Mouse (Mus musculus) bone marrow, adult 2 months (tissue): ENCODE results near the gene Grik3. TPM values are rescaled to one million over a fixed set of nuclear protein-coding genes. Genes with fewer than 3 reads are reported as not detected.

ENCODE experiments used
- H3K27ac ChIP-seq: fragments of 200-500 bp; 2 replicates; pipeline ENCODE4 v1.5.1; 2012; ENCODE audit warnings: low read depth, mild to moderate bottlenecking, control low read depth, inconsistent platforms, low read length; ENCODE audit not compliant: control insufficient read depth, poor library complexity, insufficient read depth
- H3K4me1 ChIP-seq: fragments of 200-500 bp; 2 replicates; pipeline ENCODE4 v1.6.1; 2011; ENCODE audit warnings: low read length; ENCODE audit not compliant: control insufficient read depth, insufficient read depth
- H3K4me3 ChIP-seq: fragments of 200-500 bp; replicated peaks from 2 replicates; pipeline ENCODE3; 2011; ENCODE audit warnings: mild to moderate bottlenecking, low read depth, low read length, control low read depth; ENCODE audit not compliant: control insufficient read depth
- CTCF ChIP-seq: fragments of 200-500 bp; IDR thresholded peaks from 2 replicates; pipeline ENCODE4 v1.5.1; 2011; ENCODE audit warnings: low read length, control low read depth; ENCODE audit not compliant: control insufficient read depth, insufficient read depth
- POLR2A ChIP-seq: fragments of 200-500 bp; IDR thresholded peaks from 2 replicates; pipeline ENCODE4 v1.6.1; 2011; ENCODE audit warnings: low read depth, mild to moderate bottlenecking, control low read depth, low read length, borderline replicate concordance; ENCODE audit not compliant: control insufficient read depth
- WGBS: fragments of 180-500 bp; shearing (Covaris S2); methylation state at CpG from one replicate; pipeline ENCODE4 v1.1.7; 2018; 5-methylcytosine and 5-hydroxymethylcytosine counted together
- polyA plus RNA-seq: library from polyadenylated mRNA; stranded (reverse); fragments of >200 nt; gene quantifications from 2 replicates; pipeline ENCODE4 v1.2.4, GENCODE M21; 2011; ENCODE audit warnings: low replicate concordance; ENCODE audit not compliant: missing spikeins, insufficient read depth, insufficient read length

Gene Grik3
- polyA plus RNA-seq, 1 experiment, result 0.45 TPM

- no peak overlapping the region for H3K27ac ChIP-seq
- 44% methylated on average over 11 of the region's 11 CpGs for WGBS
- no peaks in the 10 kb centered on the region for H3K4me1 ChIP-seq
- no peak overlapping the region for H3K4me3 ChIP-seq
- no peak for TF ChIP-seq CTCF
- TF ChIP-seq POLR2A, result no peak
These were observed 20.7 kb upstream of the Grik3 start for GRCm38 (mm10) chr4:125469711-125470372.

- Histone ChIP-seq H3K27ac (no peak overlapping the region), H3K4me1 (no peaks in the 10 kb centered on the region), H3K4me3 (no peak overlapping the region)
- WGBS, result 55% methylated on average over 4 of the region's 4 CpGs
- TF ChIP-seq CTCF (no peak), POLR2A (no peak)
These were observed 15.6 kb upstream of the Grik3 start for GRCm38 (mm10) chr4:125474903-125475302.

- TF ChIP-seq POLR2A (no peak), CTCF (no peak)
- no peak overlapping the region for H3K4me3 ChIP-seq
- WGBS, result 15% methylated on average over 12 of the region's 12 CpGs
- H3K4me1 ChIP-seq, result no peaks in the 10 kb centered on the region
- H3K27ac ChIP-seq, result no peak overlapping the region
These were observed 12.4 kb upstream of the Grik3 start for GRCm38 (mm10) chr4:125478071-125478470.

GRCm38 (mm10) chr4:125481256-125481655 is 9.2 kb upstream of the Grik3 start:
- Histone ChIP-seq H3K4me3 (no peak overlapping the region), H3K4me1 (no peaks in the 10 kb centered on the region), H3K27ac (no peak overlapping the region)
- no peak for TF ChIP-seq POLR2A
- no peak for TF ChIP-seq CTCF
- WGBS, result 32% methylated on average over 3 of the region's 3 CpGs

- 32% methylated on average over 8 of the region's 8 CpGs for WGBS
- H3K4me1 ChIP-seq, result no peaks in the 10 kb centered on the region
- H3K4me3 ChIP-seq, result no peak overlapping the region
- no peak overlapping the region for H3K27ac ChIP-seq
- TF ChIP-seq POLR2A, result no peak
- no peak for TF ChIP-seq CTCF
These were observed 6.4 kb upstream of the Grik3 start for GRCm38 (mm10) chr4:125484131-125484530.

- WGBS, result 46% methylated on average over 15 of the region's 15 CpGs
- H3K4me3 ChIP-seq, result no peak overlapping the region
- no peaks in the 10 kb centered on the region for H3K4me1 ChIP-seq
- H3K27ac ChIP-seq, result no peak overlapping the region
- no peak for TF ChIP-seq POLR2A
- TF ChIP-seq CTCF, result no peak
These were observed 4.9 kb upstream of the Grik3 start for GRCm38 (mm10) chr4:125485416-125486239.

- TF ChIP-seq POLR2A, result no peak
- no peak for TF ChIP-seq CTCF
- Histone ChIP-seq H3K4me1 (no peaks in the 10 kb centered on the region), H3K4me3 (no peak overlapping the region), H3K27ac (no peak overlapping the region; the same call in 1 of the 2 replicates)
- 10% methylated on average over 13 of the region's 13 CpGs for WGBS
These were observed 3.9 kb upstream of the Grik3 start for GRCm38 (mm10) chr4:125486616-125487015.

GRCm38 (mm10) chr4:125487031-125487430 is 3.5 kb upstream of the Grik3 start:
- 4% methylated on average over 7 of the region's 7 CpGs for WGBS

More at GRCm38 (mm10) chr4:125487031-125487430, 3.5 kb upstream of the Grik3 start:
- H3K4me3 ChIP-seq, result no peak overlapping the region
- TF ChIP-seq CTCF (no peak), POLR2A (no peak)
- no peak overlapping the region for H3K27ac ChIP-seq
- H3K4me1 ChIP-seq, result no peaks in the 10 kb centered on the region
